Mouse (Mus musculus): ENCODE results near the gene Kcnip4. TPM values are rescaled to one million over a fixed set of nuclear protein-coding genes. Genes with fewer than 3 reads are reported as not detected.

The Kcnip4 gene
- polyA plus RNA-seq, 1 experiment = not detected

- TF ChIP-seq POLR2A (IDR thresholded peaks at IDR 0.05; ENCODE audit: low read depth, low read length) (no peak), CTCF (IDR thresholded peaks at IDR 0.05; ENCODE audit: extremely low read depth, insufficient read depth, insufficient read length, insufficient replicate concordance) (no peak)
- no peak for DNase-seq (ENCODE audit: low read depth in 1 of 2, low spot score in 2 of 2)
- Histone ChIP-seq H3K36me3 (ENCODE audit: control insufficient read depth, insufficient read depth, low read length) (no peaks in the 10 kb centered on the region), H3K4me1 (ENCODE audit: control insufficient read depth, insufficient read depth, insufficient read length) (no peaks in the 10 kb centered on the region), H3K27me3 (ENCODE audit: control insufficient read depth, insufficient read depth, low read length) (no peaks in the 10 kb centered on the region), H3K27ac (ENCODE audit: insufficient read depth, low read length) (no peak overlapping the region), H3K4me3 (ENCODE audit: extremely low read depth, insufficient read depth, insufficient read length) (no peak overlapping the region)
- WGBS = 51% methylated on average over 1 of the region's 1 CpGs
Measured at GRCm38 (mm10) chr5:48513354-48513753, 1011.4 kb downstream of the Kcnip4 start.

- Histone ChIP-seq H3K4me3 (ENCODE audit: extremely low read depth, insufficient read depth, insufficient read length) (no peak overlapping the region), H3K27me3 (ENCODE audit: control insufficient read depth, insufficient read depth, low read length) (no peaks in the 10 kb centered on the region), H3K36me3 (ENCODE audit: control insufficient read depth, insufficient read depth, low read length) (no peaks in the 10 kb centered on the region), H3K27ac (ENCODE audit: insufficient read depth, low read length) (no peak overlapping the region), H3K4me1 (ENCODE audit: control insufficient read depth, insufficient read depth, insufficient read length) (no peaks in the 10 kb centered on the region)
- WGBS = 53% methylated on average over 1 of the region's 1 CpGs
- no peak for DNase-seq (ENCODE audit: low read depth in 1 of 2, low spot score in 2 of 2)
- TF ChIP-seq POLR2A (IDR thresholded peaks at IDR 0.05; ENCODE audit: low read depth, low read length) (no peak), CTCF (IDR thresholded peaks at IDR 0.05; ENCODE audit: extremely low read depth, insufficient read depth, insufficient read length, insufficient replicate concordance) (no peak)
Measured at GRCm38 (mm10) chr5:48511357-48511756, 1013.4 kb downstream of the Kcnip4 start.

- Histone ChIP-seq H3K27me3 (ENCODE audit: control insufficient read depth, insufficient read depth, low read length) (no peaks in the 10 kb centered on the region), H3K4me1 (ENCODE audit: control insufficient read depth, insufficient read depth, insufficient read length) (no peaks in the 10 kb centered on the region), H3K36me3 (ENCODE audit: control insufficient read depth, insufficient read depth, low read length) (no peaks in the 10 kb centered on the region), H3K27ac (ENCODE audit: insufficient read depth, low read length) (no peak overlapping the region), H3K4me3 (ENCODE audit: extremely low read depth, insufficient read depth, insufficient read length) (no peak overlapping the region)
- WGBS = 83% methylated on average over 12 of the region's 12 CpGs
- no peak for DNase-seq (ENCODE audit: low read depth in 1 of 2, low spot score in 2 of 2)
- no peak for TF ChIP-seq CTCF (IDR thresholded peaks at IDR 0.05; ENCODE audit: extremely low read depth, insufficient read depth, insufficient read length, insufficient replicate concordance)
- no peak for TF ChIP-seq POLR2A (IDR thresholded peaks at IDR 0.05; ENCODE audit: low read depth, low read length)
Measured at GRCm38 (mm10) chr5:48510241-48510640, 1014.5 kb downstream of the Kcnip4 start.

- TF ChIP-seq CTCF (IDR thresholded peaks at IDR 0.05; ENCODE audit: extremely low read depth, insufficient read depth, insufficient read length, insufficient replicate concordance) = no peak
- TF ChIP-seq POLR2A (IDR thresholded peaks at IDR 0.05; ENCODE audit: low read depth, low read length) = no peak
- WGBS = 52% methylated on average over 18 of the region's 18 CpGs
- DNase-seq (ENCODE audit: low read depth in 1 of 2, low spot score in 2 of 2) = no peak
- no peak overlapping the region for H3K27ac ChIP-seq (ENCODE audit: insufficient read depth, low read length)
- no peaks in the 10 kb centered on the region for H3K27me3 ChIP-seq (ENCODE audit: control insufficient read depth, insufficient read depth, low read length)
- no peaks in the 10 kb centered on the region for H3K36me3 ChIP-seq (ENCODE audit: control insufficient read depth, insufficient read depth, low read length)
- H3K4me1 ChIP-seq (ENCODE audit: control insufficient read depth, insufficient read depth, insufficient read length) = no peaks in the 10 kb centered on the region
- no peak overlapping the region for H3K4me3 ChIP-seq (ENCODE audit: extremely low read depth, insufficient read depth, insufficient read length)
Measured at GRCm38 (mm10) chr5:48509194-48509930, 1015.3 kb downstream of the Kcnip4 start.

GRCm38 (mm10) chr5:48503094-48503493, 1021.6 kb downstream of the Kcnip4 start:
- H3K4me3 ChIP-seq (ENCODE audit: extremely low read depth, insufficient read depth, insufficient read length) = no peak overlapping the region
- WGBS = 57% methylated on average over 3 of the region's 3 CpGs
- no peaks in the 10 kb centered on the region for H3K4me1 ChIP-seq (ENCODE audit: control insufficient read depth, insufficient read depth, insufficient read length)
- no peaks in the 10 kb centered on the region for H3K27me3 ChIP-seq (ENCODE audit: control insufficient read depth, insufficient read depth, low read length)
- no peak overlapping the region for H3K27ac ChIP-seq (ENCODE audit: insufficient read depth, low read length)
- no peak for DNase-seq (ENCODE audit: low read depth in 1 of 2, low spot score in 2 of 2)
- H3K36me3 ChIP-seq (ENCODE audit: control insufficient read depth, insufficient read depth, low read length) = no peaks in the 10 kb centered on the region
- no peak for TF ChIP-seq CTCF (IDR thresholded peaks at IDR 0.05; ENCODE audit: extremely low read depth, insufficient read depth, insufficient read length, insufficient replicate concordance)
- TF ChIP-seq POLR2A (IDR thresholded peaks at IDR 0.05; ENCODE audit: low read depth, low read length) = no peak

GRCm38 (mm10) chr5:48502442-48502841, 1022.3 kb downstream of the Kcnip4 start:
- no peaks in the 10 kb centered on the region for H3K4me1 ChIP-seq (ENCODE audit: control insufficient read depth, insufficient read depth, insufficient read length)
- no peak for TF ChIP-seq POLR2A (IDR thresholded peaks at IDR 0.05; ENCODE audit: low read depth, low read length)
- no peak for TF ChIP-seq CTCF (IDR thresholded peaks at IDR 0.05; ENCODE audit: extremely low read depth, insufficient read depth, insufficient read length, insufficient replicate concordance)
- no peak for DNase-seq (ENCODE audit: low read depth in 1 of 2, low spot score in 2 of 2)
- no peak overlapping the region for H3K27ac ChIP-seq (ENCODE audit: insufficient read depth, low read length)
- no peaks in the 10 kb centered on the region for H3K36me3 ChIP-seq (ENCODE audit: control insufficient read depth, insufficient read depth, low read length)
- H3K4me3 ChIP-seq (ENCODE audit: extremely low read depth, insufficient read depth, insufficient read length) = no peak overlapping the region
- H3K27me3 ChIP-seq (ENCODE audit: control insufficient read depth, insufficient read depth, low read length) = no peaks in the 10 kb centered on the region

- 82% methylated on average over 5 of the region's 5 CpGs for WGBS
- H3K36me3 ChIP-seq (ENCODE audit: control insufficient read depth, insufficient read depth, low read length) = no peaks in the 10 kb centered on the region
- no peaks in the 10 kb centered on the region for H3K4me1 ChIP-seq (ENCODE audit: control insufficient read depth, insufficient read depth, insufficient read length)
- no peak overlapping the region for H3K4me3 ChIP-seq (ENCODE audit: extremely low read depth, insufficient read depth, insufficient read length)
- DNase-seq (ENCODE audit: low read depth in 1 of 2, low spot score in 2 of 2) = no peak
- H3K27me3 ChIP-seq (ENCODE audit: control insufficient read depth, insufficient read depth, low read length) = no peaks in the 10 kb centered on the region
- H3K27ac ChIP-seq (ENCODE audit: insufficient read depth, low read length) = no peak overlapping the region
- TF ChIP-seq POLR2A (IDR thresholded peaks at IDR 0.05; ENCODE audit: low read depth, low read length) (no peak), CTCF (IDR thresholded peaks at IDR 0.05; ENCODE audit: extremely low read depth, insufficient read depth, insufficient read length, insufficient replicate concordance) (no peak)
Measured at GRCm38 (mm10) chr5:48500204-48500603, 1024.5 kb downstream of the Kcnip4 start.
